In the genomic region with DNA sequence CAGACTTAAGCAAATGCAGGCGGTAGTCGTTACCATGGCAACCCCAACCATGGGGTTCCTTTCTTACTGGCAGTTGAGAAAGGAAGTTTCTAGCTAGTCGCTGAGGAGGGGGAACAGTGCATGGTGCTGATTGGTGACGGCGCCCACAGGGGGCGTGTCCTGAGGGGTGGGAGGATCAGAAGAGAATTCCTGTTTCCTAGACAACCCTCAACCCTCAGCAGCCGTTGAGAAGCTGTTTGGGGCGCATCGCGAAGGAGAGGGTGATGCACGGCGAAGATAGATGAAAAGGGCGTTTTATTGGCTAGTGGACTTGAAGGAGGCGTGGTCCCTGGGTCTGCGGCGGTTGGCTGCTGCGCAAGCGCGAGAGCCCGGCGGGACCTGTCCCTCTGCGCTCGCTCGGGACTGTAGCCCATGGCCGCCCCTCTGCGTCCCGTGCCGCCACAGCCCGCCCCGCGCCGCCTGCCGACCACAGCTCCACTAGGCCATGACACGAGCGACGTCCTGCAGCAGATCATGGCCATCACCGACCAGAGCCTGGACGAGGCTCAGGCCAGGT, we compare ENCODE assay signal across 8 mouse cellular contexts. TPM values are rescaled to one million over a fixed set of nuclear protein-coding genes. Genes with fewer than 3 reads are reported as not detected.
DNase-seq lines count a peak whose midpoint lies in the region; ATAC-seq and TF ChIP-seq lines count a peak whose summit lies in the region.

A gene (plus strand): TSS at position 194 of the 556 bp plus-strand sequence.

- peaks cover 10% of the 10 kb centered on the region for H3K27me3 ChIP-seq in heart, embryonic 13.5 days (replicated peaks)
- H3K27me3 ChIP-seq in kidney, postnatal 0 days (ENCODE audit: insufficient read depth, low read length) = no peaks in the 10 kb centered on the region
- H3K27me3 ChIP-seq in liver, embryonic 11.5 days (replicated peaks; ENCODE audit: control insufficient read depth, insufficient read depth, low read length) = no peaks in the 10 kb centered on the region
- no peaks in the 10 kb centered on the region for H3K27me3 ChIP-seq in myocyte (ENCODE audit: control insufficient read depth, insufficient read depth, insufficient read length)

- DNase-seq in kidney, postnatal 0 days (ENCODE audit: low spot score) = peak; percentile 97
- peak; percentile 88 for DNase-seq in liver, embryonic 11.5 days (ENCODE audit: low spot score)
- peak; percentile 83 to 90 for DNase-seq in spleen, postnatal 4 days (ENCODE audit: low spot score in 2 of 2)

- H3K9ac ChIP-seq in heart, embryonic 13.5 days = peak within 1 kb of the TSS; percentile 82
- H3K9ac ChIP-seq in kidney, postnatal 0 days (ENCODE audit: low read depth, low read length) = peak within 1 kb of the TSS; percentile 38
- peak within 1 kb of the TSS; percentile 73 for H3K9ac ChIP-seq in liver, embryonic 11.5 days (ENCODE audit: low read depth, low read length)

- no peak within 1 kb of the TSS for H3ac ChIP-seq in myocyte (ENCODE audit: control insufficient read depth, insufficient read length)

- 0 out of 2 replicates have a peak, but pooled peaks cover 3% of the 10 kb centered on the region for H3K4me1 ChIP-seq in brown adipose tissue, adult 24 weeks (ENCODE audit: control insufficient read depth, insufficient read depth, insufficient read length, low read length)
- peaks cover 20% of the 10 kb centered on the region for H3K4me1 ChIP-seq in heart, embryonic 13.5 days
- H3K4me1 ChIP-seq in kidney, postnatal 0 days (replicated peaks; ENCODE audit: insufficient read depth, low read length) = peaks cover 5% of the 10 kb centered on the region; the same call in 1 of the 2 replicates
- peaks cover 11% of the 10 kb centered on the region for H3K4me1 ChIP-seq in liver, embryonic 11.5 days (replicated peaks; ENCODE audit: control insufficient read depth, insufficient read depth, low read length)

- H3K4me2 ChIP-seq in heart, embryonic 13.5 days = peak within 1 kb of the TSS; percentile 92
- H3K4me2 ChIP-seq in kidney, postnatal 0 days (ENCODE audit: low read length) = peak within 1 kb of the TSS; percentile 78
- H3K4me2 ChIP-seq in liver, embryonic 11.5 days = peak within 1 kb of the TSS; percentile 95
- H3K4me2 ChIP-seq in myocyte (ENCODE audit: low read depth) = peak within 1 kb of the TSS; percentile 83

- H3K36me3 ChIP-seq in heart, embryonic 13.5 days = 0 out of 2 replicates have a peak, but pooled peaks cover 6% of the 10 kb centered on the region
- H3K36me3 ChIP-seq in kidney, postnatal 0 days (ENCODE audit: insufficient read depth, low read length) = no peaks in the 10 kb centered on the region
- no peaks in the 10 kb centered on the region for H3K36me3 ChIP-seq in liver, embryonic 11.5 days (ENCODE audit: control insufficient read depth, insufficient read depth, low read length)
- no peaks in the 10 kb centered on the region for H3K36me3 ChIP-seq in myocyte (ENCODE audit: control insufficient read depth, insufficient read depth)

- no peak for TF ChIP-seq POLR2A in myocyte (IDR thresholded peaks at IDR 0.05; ENCODE audit: insufficient read length, low read depth)

- TF ChIP-seq CTCF in kidney, postnatal 0 days (IDR thresholded peaks at IDR 0.05; ENCODE audit: low read depth) = peak; percentile 32

- H3K4me3 ChIP-seq in brown adipose tissue, adult 24 weeks (ENCODE audit: insufficient read depth, low read depth, low read length) = peak within 1 kb of the TSS; percentile 47
- H3K4me3 ChIP-seq in heart, embryonic 13.5 days = peak within 1 kb of the TSS; percentile 63
- peak within 1 kb of the TSS; percentile 47 for H3K4me3 ChIP-seq in kidney, postnatal 0 days (replicated peaks; ENCODE audit: low read depth, low read length)
- peak within 1 kb of the TSS; percentile 69 for H3K4me3 ChIP-seq in liver, embryonic 11.5 days (ENCODE audit: low read depth, low read length)
- H3K4me3 ChIP-seq in myocyte = peak within 1 kb of the TSS; percentile 17

- peak; percentile 97 for ATAC-seq in CD4-positive, CD25-positive, alpha-beta regulatory T cell, adult 4 months
- ATAC-seq in erythroid progenitor cell, adult 5-6 weeks (replicated peaks; ENCODE audit: low FRiP score, poor library complexity, severe bottlenecking) = peak; percentile 96
- peak; percentile 79 for ATAC-seq in heart, embryonic 13.5 days (ENCODE audit: extremely low read depth, insufficient number of reproducible peaks, low FRiP score, low TSS enrichment)
- peak; percentile 95 for ATAC-seq in kidney, postnatal 0 days (replicated peaks; ENCODE audit: low FRiP score, low read depth)
- ATAC-seq in liver, embryonic 11.5 days (replicated peaks; ENCODE audit: low FRiP score) = peak; percentile 92

- WGBS in heart, embryonic 13.5 days = under 1% methylated on average over 38 of the region's 38 CpGs
- under 1% methylated on average over 35 of the region's 38 CpGs for WGBS in kidney, postnatal 0 days
- under 1% methylated on average over 38 of the region's 38 CpGs for WGBS in liver, embryonic 11.5 days

- H3K79me2 ChIP-seq in myocyte (ENCODE audit: control insufficient read depth, insufficient read depth) = no peaks in the 10 kb centered on the region

- no peak within 1 kb of the TSS for H3K27ac ChIP-seq in brown adipose tissue, adult 24 weeks (replicated peaks; ENCODE audit: low read depth, low read length)
- 0 out of 2 replicates have a peak within 1 kb of the TSS, but pooled peaks have one; percentile 17 for H3K27ac ChIP-seq in heart, embryonic 13.5 days (replicated peaks)
- H3K27ac ChIP-seq in kidney, postnatal 0 days = no peak within 1 kb of the TSS
- H3K27ac ChIP-seq in liver, embryonic 11.5 days (ENCODE audit: low read depth, low read length) = no peak within 1 kb of the TSS

- no peaks in the 10 kb centered on the region for H3K9me3 ChIP-seq in heart, embryonic 13.5 days
- H3K9me3 ChIP-seq in kidney, postnatal 0 days (replicated peaks; ENCODE audit: low read length) = no peaks in the 10 kb centered on the region
- H3K9me3 ChIP-seq in liver, embryonic 11.5 days (ENCODE audit: control insufficient read depth, low read length) = no peaks in the 10 kb centered on the region

TF ChIP-seq in myocyte, 11 proteins besides CTCF, POLR2A, EP300 and RAD21:
- peak in 1 of 3 experiments; percentile 5 for TF ChIP-seq MYOG (IDR thresholded peaks at IDR 0.05; ENCODE audit: control insufficient read depth in 1 of 3, insufficient read depth in 1 of 3, insufficient read length in 2 of 3, low read depth in 2 of 3)
- TF ChIP-seq MAX (IDR thresholded peaks at IDR 0.05; ENCODE audit: low read depth) = no peak
- no peak for TF ChIP-seq USF1 (IDR thresholded peaks at IDR 0.05; ENCODE audit: low read depth)

RNA-seq across cellular contexts. Expression of the gene that starts here (rescaled TPM):
- 10 to 100 TPM; 10.2 to 17.1 TPM for polyA plus RNA-seq in CD4-positive, CD25-positive, alpha-beta regulatory T cell, adult 4 months (2017; shearing (Covaris generic))
- not detected in 2 replicates for polyA plus RNA-seq in brown adipose tissue, adult 24 weeks (2012; ENCODE audit: insufficient read depth, insufficient read length, missing spikeins)
- 4.2 TPM in 1 of 2 replicates, not detected in the other for total RNA-seq in erythroid progenitor cell, adult 5-6 weeks (2015; ENCODE audit: low replicate concordance)
- 2.1 and 8.2 TPM in 2 replicates for total RNA-seq in erythroid progenitor cell, adult 5-6 weeks (2017; ENCODE audit: low replicate concordance)
- 2.4 and 3.9 TPM in 2 replicates for polyA plus RNA-seq in heart, embryonic 13.5 days (2015; fragmentation: Nextera tagmentation; extraction: Ambion mirVana)
- 7.7 and 8.3 TPM in 2 replicates for polyA plus RNA-seq in kidney, postnatal 0 days (2015; fragmentation: Nextera tagmentation; extraction: Ambion mirVana)
- 5.6 and 6.3 TPM in 2 replicates for polyA plus RNA-seq in liver, embryonic 11.5 days (2014; fragmentation: Nextera tagmentation; extraction: Ambion mirVana)
- polyA plus RNA-seq in myocyte (2012; fragmentation: generic; extraction: Trizol) = 1.7 TPM

Comparison
In these comparisons a context has a peak if more than half of its experiments do, and no peak if none do; other contexts are left out.
1. H3K4me3 ChIP-seq: peak in every context shown above with its lines; median percentile 69 in liver, embryonic 11.5 days; 63 in heart, embryonic 13.5 days; 47 in brown adipose tissue, adult 24 weeks; 47 in kidney, postnatal 0 days; 17 in myocyte.